Mouse (Mus musculus) splenic B cell, adult 2 months (primary cell): ENCODE results near the gene Hfe.
A peak's percentile ranks its signal among the peaks of the same experiment; 100 is the strongest.
"Not testable (repeated sequence)": the region's sequence is repeated elsewhere in the genome, so short reads cannot be mapped to it uniquely, and the experiment has no call there.

Experiments used
- DNase-seq: peaks from one replicate; pipeline ENCODE4 v3.0.0-alpha.2; 2011; ENCODE audit warnings: low read depth, low spot score
- H3K27me3 ChIP-seq: 2 replicates; pipeline ENCODE4 v1.6.1; 2012; ENCODE audit warnings: mild to moderate bottlenecking, low read length, moderate library complexity, mixed read lengths; ENCODE audit not compliant: control insufficient read depth, poor library complexity, insufficient read depth, severe bottlenecking
- H3K36me3 ChIP-seq: 2 replicates; pipeline ENCODE4 v1.6.1; 2012; ENCODE audit warnings: mild to moderate bottlenecking, low read length, moderate library complexity, mixed read lengths; ENCODE audit not compliant: control insufficient read depth, poor library complexity, insufficient read depth, severe bottlenecking

Hfe gene

GRCm38 (mm10) chr13:23708041-23708440 lies 2.6 kb downstream of the Hfe start:
- Histone ChIP-seq H3K36me3 (no peaks in the 10 kb centered on the region), H3K27me3 (no peaks in the 10 kb centered on the region)
- no peak for DNase-seq

GRCm38 (mm10) chr13:23706771-23707170 lies 3.9 kb downstream of the Hfe start:
- H3K27me3 ChIP-seq = no peaks in the 10 kb centered on the region
- no peaks in the 10 kb centered on the region for H3K36me3 ChIP-seq
- DNase-seq = no peak

- peak; percentile 52 for DNase-seq
- Histone ChIP-seq H3K36me3 (no peaks in the 10 kb centered on the region), H3K27me3 (no peaks in the 10 kb centered on the region)
These were observed 4.8 kb downstream of the Hfe start for GRCm38 (mm10) chr13:23705751-23706356.

GRCm38 (mm10) chr13:23702801-23703200 lies 7.9 kb downstream of the Hfe start:
- H3K36me3 ChIP-seq, H3K27me3 ChIP-seq, DNase-seq: not testable (repeated sequence)

GRCm38 (mm10) chr13:23702220-23702619 lies 8.4 kb downstream of the Hfe start:
- H3K36me3 ChIP-seq = no peaks in the 10 kb centered on the region
- H3K27me3 ChIP-seq = no peaks in the 10 kb centered on the region
- no peak for DNase-seq

- peak; percentile 91 for DNase-seq
These were observed 9.7 kb downstream of the Hfe start for GRCm38 (mm10) chr13:23700786-23701520.

GRCm38 (mm10) chr13:23699767-23700166 lies 10.9 kb downstream of the Hfe start:
- no peak for DNase-seq
- Histone ChIP-seq H3K27me3 (no peaks in the 10 kb centered on the region), H3K36me3 (no peaks in the 10 kb centered on the region)

More at GRCm38 (mm10) chr13:23700786-23701520, 9.7 kb downstream of the Hfe start:
- H3K36me3 ChIP-seq = no peaks in the 10 kb centered on the region
- H3K27me3 ChIP-seq = no peaks in the 10 kb centered on the region

GRCm38 (mm10) chr13:23698996-23699395 lies 11.7 kb downstream of the Hfe start:
- Histone ChIP-seq H3K36me3 (no peaks in the 10 kb centered on the region), H3K27me3 (no peaks in the 10 kb centered on the region)
- no peak for DNase-seq

- no peaks in the 10 kb centered on the region for H3K27me3 ChIP-seq
- DNase-seq = peak; percentile 100
- no peaks in the 10 kb centered on the region for H3K36me3 ChIP-seq
These were observed 12.4 kb downstream of the Hfe start, which contains the start of gene Hist1h4c for GRCm38 (mm10) chr13:23698300-23698693. Gene Hist1h4c (minus strand): TSS chr13:23698454.

GRCm38 (mm10) chr13:23697491-23698299 lies 13.0 kb downstream of the Hfe start:
- H3K36me3 ChIP-seq = no peaks in the 10 kb centered on the region
- peak; percentile 86 for DNase-seq
- H3K27me3 ChIP-seq = no peaks in the 10 kb centered on the region

GRCm38 (mm10) chr13:23696061-23696474 lies 14.6 kb downstream of the Hfe start:
- DNase-seq = no peak
- no peaks in the 10 kb centered on the region for H3K27me3 ChIP-seq

GRCm38 (mm10) chr13:23695514-23695913 lies 15.1 kb downstream of the Hfe start, which contains the start of gene Hist1h1t:
Gene Hist1h1t (plus strand): TSS chr13:23695814.
- Histone ChIP-seq H3K36me3 (no peaks in the 10 kb centered on the region), H3K27me3 (no peaks in the 10 kb centered on the region)
- no peak for DNase-seq

More at GRCm38 (mm10) chr13:23696061-23696474, 14.6 kb downstream of the Hfe start:
- H3K36me3 ChIP-seq = no peaks in the 10 kb centered on the region

GRCm38 (mm10) chr13:23694956-23695355 lies 15.7 kb downstream of the Hfe start:
- DNase-seq = no peak
- no peaks in the 10 kb centered on the region for H3K36me3 ChIP-seq
- H3K27me3 ChIP-seq = no peaks in the 10 kb centered on the region

- no peak for DNase-seq
- Histone ChIP-seq H3K36me3 (no peaks in the 10 kb centered on the region), H3K27me3 (no peaks in the 10 kb centered on the region)
These were observed 16.7 kb downstream of the Hfe start for GRCm38 (mm10) chr13:23693856-23694440.
